Mouse (Mus musculus) heart, embryonic 14.5 days (tissue): Measurements from ENCODE around the gene Gstp1. TPM values are rescaled to one million over a fixed set of nuclear protein-coding genes. Genes with fewer than 3 reads are reported as not detected.

Source experiments
- ATAC-seq: fragments of 200-750 bp; cut with Nextera tagmentation; 2 replicates; pipeline ENCODE4 v1.8.0; 2017; ENCODE audit warnings: low read depth, moderate TSS enrichment; ENCODE audit not compliant: insufficient number of reproducible peaks, insufficient read depth, low FRiP score
- H3K27ac ChIP-seq, 2 experiments: fragments of 200-500 bp in 1 of 2; fragments of 300-500 bp in 1 of 2; sonication (generic) in 1 of 2; replicated peaks in 1 of 2; 2 replicates each; pipeline ENCODE4 v1.5.1; 2012 to 2014; ENCODE audit warnings: low read depth in 2 of 2, low read length in 2 of 2, control low read depth in 1 of 2, mild to moderate bottlenecking in 1 of 2, mixed read lengths in 1 of 2; ENCODE audit not compliant: control insufficient read depth in 1 of 2, insufficient read depth in 1 of 2
- H3K27me3 ChIP-seq: fragments of 300-500 bp; sonication (generic); 2 replicates; pipeline ENCODE4 v1.6.1; 2014; ENCODE audit warnings: mild to moderate bottlenecking, low read length, control low read depth; ENCODE audit not compliant: control insufficient read depth, insufficient read depth
- H3K36me3 ChIP-seq: fragments of 300-500 bp; sonication (generic); 2 replicates; pipeline ENCODE4 v1.6.1; 2014; ENCODE audit warnings: mild to moderate bottlenecking, control low read depth, low read length, mixed read lengths; ENCODE audit not compliant: control insufficient read depth, insufficient read depth
- H3K4me1 ChIP-seq, 2 experiments: fragments of 200-500 bp in 1 of 2; fragments of 300-500 bp in 1 of 2; sonication (generic) in 1 of 2; 2 replicates each; pipeline ENCODE4 v1.6.1; 2012 to 2014; ENCODE audit warnings: low read length in 2 of 2, control low read depth in 1 of 2, mixed read lengths in 1 of 2; ENCODE audit not compliant: control insufficient read depth in 2 of 2, insufficient read depth in 2 of 2
- H3K4me2 ChIP-seq: fragments of 300-500 bp; sonication (generic); 2 replicates; pipeline ENCODE4 v1.6.1; 2014; ENCODE audit warnings: mild to moderate bottlenecking, low read length
- H3K4me3 ChIP-seq, 2 experiments: fragments of 200-500 bp in 1 of 2; fragments of 300-500 bp in 1 of 2; sonication (generic) in 1 of 2; 2 replicates each; pipeline ENCODE4 v1.5.1; 2012 to 2014; ENCODE audit warnings: low read length in 2 of 2, mild to moderate bottlenecking in 2 of 2, control low read depth in 1 of 2, low read depth in 1 of 2, moderate library complexity in 1 of 2; ENCODE audit not compliant: control insufficient read depth in 1 of 2, insufficient read depth in 1 of 2
- H3K9ac ChIP-seq: fragments of 300-500 bp; sonication (generic); 2 replicates; pipeline ENCODE4 v1.6.1; 2014; ENCODE audit warnings: mild to moderate bottlenecking, low read length
- H3K9me3 ChIP-seq: fragments of 300-500 bp; sonication (generic); 2 replicates; pipeline ENCODE4 v1.6.1; 2016; ENCODE audit warnings: low read length, control low read depth; ENCODE audit not compliant: control insufficient read depth
- WGBS: fragments of 180-500 bp; shearing (Covaris S2); extraction: QIAGEN DNeasy Blood & Tissue Kit; methylation state at CpG from one replicate; pipeline ENCODE4 v1.1.7; 2014; 5-methylcytosine and 5-hydroxymethylcytosine counted together
- polyA plus RNA-seq: library from polyadenylated mRNA; unstranded; fragments of >200 nt; fragmentation: Nextera tagmentation; extraction: Ambion mirVana; gene quantifications from 2 replicates; pipeline ENCODE4 v1.2.1, GENCODE M21; 2014

Gene Gstp1
- polyA plus RNA-seq, 1 experiment from 2014 or later: 399 TPM

DNA sequence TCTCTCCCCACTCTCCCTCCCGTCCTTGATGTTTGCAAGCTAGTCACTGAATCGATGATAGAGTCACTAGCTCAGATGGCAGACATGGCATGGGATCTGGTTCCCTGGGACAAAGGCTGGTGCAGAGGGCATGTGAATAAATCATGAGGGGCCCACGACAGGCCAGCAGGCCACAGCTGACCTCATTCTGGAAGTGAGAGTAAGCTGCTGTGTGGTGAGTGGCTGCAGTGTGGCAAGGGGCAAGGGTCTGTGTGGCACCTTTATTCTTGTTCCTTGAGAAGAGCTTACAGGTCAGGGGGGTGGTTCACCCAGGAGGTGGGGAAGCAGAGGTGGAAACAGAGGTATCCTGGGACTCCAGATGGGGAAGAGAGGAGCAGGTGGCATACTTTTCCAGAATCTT is 43.6 kb upstream of the Gstp1 start, which contains the start of gene Cabp2:
Gene Cabp2, plus strand, starts transcription at position 185 of the 400 bp plus-strand sequence.
- Histone ChIP-seq H3K9ac (no peak within 1 kb of the TSS), H3K27ac (no peak within 1 kb of the TSS), H3K36me3 (no peaks in the 10 kb centered on the region), H3K4me1 (no peaks in the 10 kb centered on the region), H3K4me3 (no peak within 1 kb of the TSS), H3K27me3 (0 out of 2 replicates have a peak, but pooled peaks cover 5% of the 10 kb centered on the region), H3K9me3 (no peaks in the 10 kb centered on the region), H3K4me2 (no peak within 1 kb of the TSS)
- 81% methylated on average over 3 of the region's 3 CpGs for WGBS
- ATAC-seq: no peak

DNA sequence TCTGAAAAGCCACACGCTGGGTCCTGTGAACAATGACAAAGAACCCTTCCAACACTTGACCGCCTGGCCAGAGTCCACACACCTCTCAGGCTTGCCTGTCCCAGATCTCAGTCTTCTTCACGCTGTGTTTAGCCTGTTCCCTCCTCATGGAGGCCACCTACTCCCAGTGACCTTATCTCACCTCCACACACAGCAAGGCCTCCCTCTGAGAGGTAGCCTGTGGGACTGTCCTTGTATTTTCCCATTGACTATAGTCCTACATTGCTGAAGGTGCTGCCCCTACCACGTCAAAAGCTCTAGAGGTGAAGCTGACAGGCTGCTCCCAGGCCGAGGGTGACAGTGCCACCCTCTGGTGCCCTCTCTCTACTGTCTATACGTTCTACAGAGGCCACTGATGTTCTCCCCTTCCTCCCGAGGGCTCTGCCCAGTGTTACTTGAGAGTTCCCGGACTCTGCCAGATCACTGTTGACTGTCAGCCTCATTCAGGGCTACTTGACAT is 42.8 kb upstream of the Gstp1 start:
- H3K27ac ChIP-seq: no peak overlapping the region
- ATAC-seq: no peak
- H3K36me3 ChIP-seq: no peaks in the 10 kb centered on the region
- H3K4me3 ChIP-seq: no peak overlapping the region
- H3K27me3 ChIP-seq: 0 out of 2 replicates have a peak, but pooled peaks cover 5% of the 10 kb centered on the region
- no peaks in the 10 kb centered on the region for H3K4me1 ChIP-seq
- H3K9ac ChIP-seq: no peak overlapping the region
- H3K4me2 ChIP-seq: no peak overlapping the region
- H3K9me3 ChIP-seq: no peaks in the 10 kb centered on the region
- WGBS: 53% methylated on average over 8 of the region's 8 CpGs

DNA sequence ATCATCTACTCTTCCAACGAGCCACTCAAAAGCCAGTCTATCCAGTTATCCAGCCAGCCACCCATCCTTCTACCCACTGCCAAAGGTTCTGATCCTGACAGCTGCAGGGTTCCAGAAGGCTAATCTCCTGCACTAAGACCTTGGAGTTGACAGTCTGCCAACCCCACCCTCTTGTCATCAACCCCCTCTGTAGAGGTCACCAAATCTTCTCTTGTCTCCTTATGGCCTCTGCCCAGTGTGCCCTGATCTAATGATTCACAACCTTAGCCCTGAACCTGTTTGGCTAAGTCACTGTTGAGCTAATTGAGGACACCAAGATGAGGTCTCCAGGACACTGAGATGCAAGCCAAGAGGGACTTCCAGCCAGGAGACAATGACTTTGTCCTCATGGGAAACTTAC is 41.8 kb upstream of the Gstp1 start:
- H3K9ac ChIP-seq: no peak overlapping the region
- no peak overlapping the region for H3K4me3 ChIP-seq
- 0 out of 2 replicates have a peak, but pooled peaks cover 5% of the 10 kb centered on the region for H3K27me3 ChIP-seq
- H3K27ac ChIP-seq: no peak overlapping the region
- WGBS: 60% methylated on average over 1 of the region's 1 CpGs
- no peaks in the 10 kb centered on the region for H3K36me3 ChIP-seq
- ATAC-seq: no peak
- H3K9me3 ChIP-seq: no peaks in the 10 kb centered on the region
- H3K4me1 ChIP-seq: no peaks in the 10 kb centered on the region
- no peak overlapping the region for H3K4me2 ChIP-seq

DNA sequence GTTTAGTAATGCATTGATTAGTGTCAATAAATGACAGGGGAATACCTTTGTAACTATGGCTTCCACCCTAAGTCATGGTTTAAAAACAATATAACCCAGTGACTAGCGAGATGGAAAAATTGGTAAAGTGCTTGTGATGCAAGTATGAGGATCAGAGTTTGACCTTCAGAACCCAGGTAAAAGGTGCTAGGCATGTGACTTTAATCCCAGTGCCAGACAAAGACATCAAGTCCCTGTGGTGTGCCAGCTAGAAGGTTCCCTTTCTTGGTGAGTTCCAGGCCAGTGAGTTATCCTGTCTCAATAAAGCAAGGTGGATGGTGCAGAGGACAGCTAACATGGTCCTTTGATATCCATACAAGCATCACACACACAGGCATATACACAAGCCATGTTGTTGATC is 37.7 kb upstream of the Gstp1 start:
- Histone ChIP-seq H3K36me3 (no peaks in the 10 kb centered on the region), H3K4me3 (no peak overlapping the region), H3K9me3 (no peaks in the 10 kb centered on the region), H3K4me1 (no peaks in the 10 kb centered on the region), H3K9ac (no peak overlapping the region), H3K27ac (no peak overlapping the region), H3K27me3 (no peaks in the 10 kb centered on the region), H3K4me2 (no peak overlapping the region)
- ATAC-seq: no peak
- 88% methylated on average over 1 of the region's 1 CpGs for WGBS

DNA sequence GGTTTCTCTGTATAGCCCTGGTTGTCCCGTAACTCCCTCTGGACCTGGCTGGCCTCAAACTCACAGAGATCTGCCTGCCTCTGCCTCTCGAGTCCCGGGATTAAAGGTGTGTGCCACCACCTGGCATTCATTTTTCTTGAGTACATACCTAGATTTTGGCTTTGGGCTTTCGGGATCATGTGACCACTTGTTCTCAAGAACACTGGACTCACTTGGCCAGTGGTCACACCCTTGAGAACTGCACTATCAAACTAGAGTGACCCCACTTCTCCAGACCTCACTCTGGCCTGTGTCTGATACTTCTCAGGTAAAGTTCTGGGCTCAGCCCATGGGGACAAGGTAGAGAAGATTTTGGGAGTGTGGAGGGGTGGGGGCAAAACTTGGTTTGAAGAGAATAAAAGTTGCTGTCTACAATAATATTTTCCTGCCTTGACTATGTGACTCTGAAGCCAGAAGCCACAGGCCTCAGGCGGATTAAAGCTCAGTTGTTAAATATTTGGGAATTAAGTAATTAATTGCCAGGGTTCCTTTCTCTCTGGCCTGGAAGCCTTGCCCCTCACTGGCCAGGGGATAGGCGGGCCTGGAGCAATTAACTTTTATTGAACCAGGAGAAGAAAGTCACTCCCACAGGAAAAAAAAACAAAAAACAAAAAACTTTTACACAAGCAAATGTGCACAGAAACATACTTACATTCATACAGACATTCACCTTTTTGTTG is 35.1 kb upstream of the Gstp1 start:
- ATAC-seq: no peak
- Histone ChIP-seq H3K9ac (no peak overlapping the region), H3K4me2 (no peak overlapping the region), H3K27me3 (no peaks in the 10 kb centered on the region), H3K36me3 (no peaks in the 10 kb centered on the region), H3K27ac (no peak overlapping the region), H3K9me3 (no peaks in the 10 kb centered on the region), H3K4me1 (no peaks in the 10 kb centered on the region), H3K4me3 (no peak overlapping the region)
- 82% methylated on average over 6 of the region's 6 CpGs for WGBS

DNA sequence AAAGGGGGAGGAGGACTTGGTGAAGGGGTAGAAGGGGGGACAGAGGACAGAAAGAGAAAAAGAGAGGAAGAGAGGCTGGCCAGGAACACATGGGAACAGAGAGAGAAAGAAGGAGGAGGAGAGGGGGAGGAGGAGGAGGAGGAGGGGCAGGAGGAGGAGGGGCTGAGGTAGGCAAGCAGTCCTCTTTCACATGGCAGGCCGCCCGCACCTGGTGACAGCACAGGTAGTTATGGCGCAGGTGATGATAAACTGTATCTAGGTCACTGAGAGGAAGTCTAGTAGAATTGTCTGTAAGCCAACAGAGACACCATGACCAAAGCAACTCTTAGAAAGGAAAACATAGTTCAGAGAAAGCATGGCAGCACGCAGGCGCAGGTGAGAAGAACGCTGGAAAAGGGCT is 33.6 kb upstream of the Gstp1 start:
- no peaks in the 10 kb centered on the region for H3K36me3 ChIP-seq
- no peak overlapping the region for H3K9ac ChIP-seq
- no peak overlapping the region for H3K4me3 ChIP-seq
- H3K27me3 ChIP-seq: no peaks in the 10 kb centered on the region
- H3K4me2 ChIP-seq: no peak overlapping the region
- WGBS: 91% methylated on average over 6 of the region's 6 CpGs
- H3K4me1 ChIP-seq: no peaks in the 10 kb centered on the region
- no peaks in the 10 kb centered on the region for H3K9me3 ChIP-seq
- no peak overlapping the region for H3K27ac ChIP-seq
- no peak for ATAC-seq

DNA sequence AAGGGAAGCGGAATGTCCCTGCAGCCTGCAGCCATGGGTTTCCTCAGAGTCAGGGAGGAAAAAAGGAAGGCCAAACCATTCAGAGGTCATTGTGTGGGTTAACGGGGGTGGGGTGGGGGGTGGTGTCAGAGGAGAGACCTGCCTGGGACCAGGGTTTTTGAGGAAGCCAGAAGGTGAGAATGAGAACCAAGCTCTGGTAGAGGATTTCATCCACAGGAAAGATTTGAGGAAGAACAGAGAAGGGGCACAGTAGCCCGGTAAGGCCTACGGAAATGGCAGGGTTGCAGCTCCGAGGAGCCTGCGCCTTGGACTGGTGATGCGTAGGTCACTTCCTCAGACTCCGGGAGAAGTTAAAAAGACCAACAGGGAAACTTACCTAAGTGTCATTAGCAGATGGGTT is 33.0 kb upstream of the Gstp1 start:
- Histone ChIP-seq H3K36me3 (no peaks in the 10 kb centered on the region), H3K27me3 (no peaks in the 10 kb centered on the region), H3K27ac (no peak overlapping the region), H3K4me1 (no peaks in the 10 kb centered on the region), H3K9ac (no peak overlapping the region), H3K4me3 (no peak overlapping the region), H3K4me2 (no peak overlapping the region), H3K9me3 (no peaks in the 10 kb centered on the region)
- 80% methylated on average over 8 of the region's 8 CpGs for WGBS
- no peak for ATAC-seq

DNA sequence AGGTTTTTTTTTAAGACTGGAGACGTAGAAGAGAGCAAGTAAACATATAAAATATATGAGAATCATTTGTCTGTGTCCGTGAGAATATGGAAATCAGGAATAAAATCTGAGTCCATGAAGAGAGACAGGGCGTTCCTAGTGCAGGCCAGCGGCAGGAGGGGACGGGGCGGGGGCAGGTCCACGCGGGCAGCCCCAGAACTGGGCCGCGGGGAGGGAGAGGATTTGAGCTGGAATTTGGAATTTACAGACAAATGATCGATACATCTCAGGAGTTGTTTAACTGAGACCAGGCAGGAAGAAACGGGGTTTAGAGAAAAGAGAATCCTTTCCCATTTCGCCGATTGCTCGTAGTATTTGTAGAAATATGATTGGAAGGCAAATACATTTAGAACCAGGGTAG is 32.5 kb upstream of the Gstp1 start:
- H3K27me3 ChIP-seq: no peaks in the 10 kb centered on the region
- H3K4me3 ChIP-seq: no peak overlapping the region
- no peak overlapping the region for H3K27ac ChIP-seq
- ATAC-seq: no peak
- H3K9ac ChIP-seq: no peak overlapping the region
- H3K4me1 ChIP-seq: no peaks in the 10 kb centered on the region
- H3K36me3 ChIP-seq: no peaks in the 10 kb centered on the region
- H3K4me2 ChIP-seq: no peak overlapping the region
- H3K9me3 ChIP-seq: no peaks in the 10 kb centered on the region
- WGBS: 78% methylated on average over 15 of the region's 15 CpGs
